Mouse (Mus musculus) lung, embryonic 14.5 days (tissue): ENCODE results near the gene Apoc2. TPM values are rescaled to one million over a fixed set of nuclear protein-coding genes. Genes with fewer than 3 reads are reported as not detected.
A peak's percentile ranks its signal among the peaks of the same experiment; 100 is the strongest.
"Not testable (repeated sequence)": the region's sequence is repeated elsewhere in the genome, so short reads cannot be mapped to it uniquely, and the experiment has no call there.

Experiments used
- ATAC-seq: fragments of 200-750 bp; cut with Nextera tagmentation; 2 replicates; pipeline ENCODE4 v1.8.0; 2017; ENCODE audit warnings: mild to moderate bottlenecking, moderate TSS enrichment, moderate library complexity; ENCODE audit not compliant: insufficient read depth
- DNase-seq: peaks from one replicate; pipeline ENCODE4 v3.0.0-alpha.2; 2015
- H3K27ac ChIP-seq: fragments of 300-500 bp; sonication (generic); 2 replicates; pipeline ENCODE4 v1.5.1; 2014; ENCODE audit warnings: low read depth, mild to moderate bottlenecking, moderate library complexity
- H3K27me3 ChIP-seq: fragments of 300-500 bp; sonication (generic); 2 replicates; pipeline ENCODE4 v1.6.1; 2014; ENCODE audit warnings: low read length, control low read depth; ENCODE audit not compliant: insufficient read depth
- H3K36me3 ChIP-seq: fragments of 300-500 bp; sonication (generic); 2 replicates; pipeline ENCODE4 v1.6.1; 2014; ENCODE audit warnings: control low read depth; ENCODE audit not compliant: insufficient read depth
- H3K4me1 ChIP-seq: fragments of 300-500 bp; sonication (generic); 2 replicates; pipeline ENCODE4 v1.6.1; 2014; ENCODE audit warnings: antibody characterized with exemption, control low read depth; ENCODE audit not compliant: insufficient read depth
- H3K4me2 ChIP-seq: fragments of 300-500 bp; sonication (generic); 2 replicates; pipeline ENCODE4 v1.6.1; 2014; ENCODE audit warnings: mild to moderate bottlenecking
- H3K4me3 ChIP-seq: fragments of 300-500 bp; sonication (generic); 2 replicates; pipeline ENCODE4 v1.5.1; 2014; ENCODE audit warnings: low read depth, low read length
- H3K9ac ChIP-seq: fragments of 300-500 bp; sonication (generic); 2 replicates; pipeline ENCODE4 v1.6.1; 2014
- H3K9me3 ChIP-seq: fragments of 300-500 bp; sonication (generic); 2 replicates; pipeline ENCODE4 v1.6.1; 2016; ENCODE audit warnings: low read depth, low read length, control low read depth
- CTCF ChIP-seq: IDR thresholded peaks from 2 replicates; pipeline ENCODE4 v1.5.1; 2016; ENCODE audit warnings: antibody characterized with exemption, low read depth
- WGBS: fragments of 180-500 bp; shearing (Covaris S2); extraction: QIAGEN DNeasy Blood & Tissue Kit; methylation state at CpG from one replicate; pipeline ENCODE4 v1.1.7; 2014; 5-methylcytosine and 5-hydroxymethylcytosine counted together
- polyA plus RNA-seq: library from polyadenylated mRNA; unstranded; fragments of >200 nt; fragmentation: Nextera tagmentation; extraction: Ambion mirVana; gene quantifications from 2 replicates; pipeline ENCODE4 v1.2.1, GENCODE M21; 2014

Apoc2 gene
- polyA plus RNA-seq, 1 experiment from 2014 or later: 2.5 TPM

DNA sequence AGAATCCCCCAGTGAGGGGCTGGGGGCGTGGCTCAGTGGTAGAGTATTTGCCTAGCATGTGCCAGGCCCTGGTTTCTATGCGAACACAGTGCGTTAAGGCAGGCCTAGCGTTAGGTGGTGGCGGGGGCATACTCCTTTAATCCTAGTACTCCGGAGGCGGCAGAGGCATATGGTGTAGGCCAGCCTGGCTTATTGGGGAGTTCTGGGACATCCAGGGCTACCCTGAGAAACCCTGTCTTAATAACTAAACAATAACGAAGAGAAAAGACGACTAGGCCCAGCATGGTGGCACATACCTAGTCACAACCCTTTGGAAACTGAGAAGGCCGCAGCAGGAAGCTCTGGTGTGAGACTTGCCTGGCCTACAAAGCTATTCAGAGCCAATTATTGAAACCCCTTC is 10.4 kb upstream of the Apoc2 start:
- H3K9ac ChIP-seq: no peak overlapping the region
- DNase-seq (no peak), ATAC-seq (no peak)
- H3K36me3 ChIP-seq: no peaks in the 10 kb centered on the region
- H3K4me1 ChIP-seq: peaks cover 6% of the 10 kb centered on the region
- H3K27me3 ChIP-seq: no peaks in the 10 kb centered on the region
- H3K9me3 ChIP-seq: no peaks in the 10 kb centered on the region
- WGBS: 89% methylated on average over 10 of the region's 10 CpGs
- no peak for TF ChIP-seq CTCF
- H3K27ac ChIP-seq: no peak overlapping the region
- H3K4me3 ChIP-seq: no peak overlapping the region
- no peak overlapping the region for H3K4me2 ChIP-seq

DNA sequence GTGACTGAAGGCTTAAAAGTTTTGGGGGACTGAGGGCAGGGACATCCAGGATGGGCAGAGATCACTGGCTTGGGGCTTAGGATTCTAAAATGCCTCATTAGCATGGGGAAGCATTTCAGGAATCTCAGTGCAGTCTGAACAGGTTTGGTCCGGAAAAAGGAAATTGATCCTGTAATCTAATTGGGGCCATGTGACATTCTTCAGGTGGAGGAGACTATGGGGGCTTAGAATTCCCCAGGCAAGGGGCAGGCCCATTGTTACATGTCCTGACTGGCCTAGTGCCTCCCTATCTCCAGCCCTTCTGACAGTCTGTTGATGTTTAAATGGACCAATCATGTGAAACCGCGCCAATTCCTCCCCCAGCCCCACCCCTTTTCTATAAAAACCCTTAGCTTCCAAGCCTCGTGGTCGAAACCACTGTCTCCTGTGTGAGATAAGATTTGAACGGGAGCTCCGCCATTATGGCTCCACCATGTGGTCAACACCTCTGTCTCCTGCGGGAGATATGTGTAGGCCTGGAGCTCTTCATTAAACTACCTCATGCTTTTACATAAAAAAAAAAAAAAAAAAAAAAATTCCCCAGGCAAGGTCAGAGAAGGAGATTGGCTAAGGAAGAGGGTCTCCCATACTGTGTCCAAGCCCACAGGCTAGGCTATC is 9.3 kb upstream of the Apoc2 start:
- 58% methylated on average over 8 of the region's 8 CpGs for whole genome bisulfite sequencing
- H3K4me1 ChIP-seq, H3K36me3 ChIP-seq, H3K9me3 ChIP-seq, H3K9ac ChIP-seq, H3K4me3 ChIP-seq, DNase-seq, H3K4me2 ChIP-seq, H3K27me3 ChIP-seq, H3K27ac ChIP-seq: not testable (repeated sequence)
- 0 out of 2 replicates have a peak, but pooled peaks have one; percentile 24 for ATAC-seq

DNA sequence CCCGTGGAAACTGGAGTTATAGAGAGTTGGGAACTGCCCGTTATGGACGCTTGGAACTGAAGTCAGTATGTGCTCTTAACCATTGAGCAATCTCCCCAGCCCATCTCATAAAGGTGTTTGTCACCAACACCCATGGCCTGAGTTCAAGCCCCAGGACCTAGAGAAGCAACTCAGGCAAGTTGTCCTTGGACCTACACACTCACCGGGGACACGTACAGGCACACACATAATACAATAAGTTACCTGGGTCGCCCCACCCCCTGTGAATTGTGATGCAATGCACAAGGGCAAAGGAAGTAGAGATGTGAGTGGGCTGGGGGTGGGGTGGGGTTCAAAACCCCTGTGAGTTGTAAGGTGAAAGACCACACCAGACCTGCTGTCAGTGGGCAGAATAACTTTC is 8.8 kb upstream of the Apoc2 start:
- TF ChIP-seq CTCF: no peak
- ATAC-seq: no peak
- no peak for DNase-seq
- 86% methylated on average over 6 of the region's 6 CpGs for WGBS
- H3K36me3 ChIP-seq: no peaks in the 10 kb centered on the region
- no peak overlapping the region for H3K27ac ChIP-seq
- H3K4me3 ChIP-seq: no peak overlapping the region
- H3K27me3 ChIP-seq: no peaks in the 10 kb centered on the region
- H3K9me3 ChIP-seq: no peaks in the 10 kb centered on the region
- no peak overlapping the region for H3K4me2 ChIP-seq
- H3K4me1 ChIP-seq: no peaks in the 10 kb centered on the region
- H3K9ac ChIP-seq: no peak overlapping the region

DNA sequence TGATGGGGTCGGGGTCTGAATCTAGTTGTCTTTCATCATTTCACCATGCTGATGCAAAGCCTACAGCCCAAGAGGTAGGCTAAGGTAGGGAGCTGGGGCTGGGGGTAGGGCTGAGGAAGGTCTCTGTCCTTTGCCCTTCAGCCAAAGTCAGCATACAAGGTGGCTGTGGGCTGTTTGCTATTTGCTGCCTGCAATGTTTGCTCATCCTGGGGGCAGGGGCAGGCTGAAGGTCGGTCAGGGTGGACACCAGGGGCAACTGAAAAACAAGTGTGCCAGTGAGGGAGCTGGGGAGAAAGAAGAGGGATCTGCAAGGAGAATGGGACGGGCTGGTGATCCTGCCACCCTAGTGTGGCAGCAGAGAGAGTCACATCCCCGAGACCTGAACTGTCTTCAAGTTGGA is 7.6 kb upstream of the Apoc2 start:
- DNase-seq (no peak), ATAC-seq (no peak)
- Histone ChIP-seq H3K9me3 (no peaks in the 10 kb centered on the region), H3K36me3 (no peaks in the 10 kb centered on the region), H3K27me3 (no peaks in the 10 kb centered on the region), H3K9ac (no peak overlapping the region), H3K4me3 (no peak overlapping the region), H3K4me1 (no peaks in the 10 kb centered on the region), H3K4me2 (no peak overlapping the region), H3K27ac (no peak overlapping the region)
- 49% methylated on average over 4 of the region's 4 CpGs for WGBS
- no peak for TF ChIP-seq CTCF

DNA sequence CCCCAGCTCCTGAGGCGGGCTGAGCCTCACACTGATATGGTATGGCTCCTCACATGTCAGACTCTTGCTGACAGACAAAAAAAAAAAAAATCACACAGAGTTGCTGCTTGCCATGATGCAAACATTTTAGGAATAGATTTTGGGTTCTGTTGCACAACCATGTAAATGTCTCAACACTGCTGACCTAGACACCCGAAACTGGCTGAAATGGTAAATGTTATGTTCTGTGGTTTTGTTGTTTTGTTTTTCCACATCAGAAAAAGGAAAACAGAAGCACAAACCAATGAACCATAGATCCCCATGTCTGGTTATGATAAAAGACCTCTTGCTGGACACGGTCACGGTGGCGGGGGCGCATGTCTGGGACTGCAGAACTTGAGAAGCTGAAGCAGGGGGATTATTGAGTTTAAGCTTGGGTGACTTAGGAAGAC is 6.0 kb upstream of the Apoc2 start:
- Histone ChIP-seq H3K27me3 (no peaks in the 10 kb centered on the region), H3K4me3 (no peak overlapping the region), H3K27ac (no peak overlapping the region), H3K4me2 (no peak overlapping the region), H3K36me3 (no peaks in the 10 kb centered on the region), H3K4me1 (no peaks in the 10 kb centered on the region), H3K9ac (no peak overlapping the region), H3K9me3 (no peaks in the 10 kb centered on the region)
- no peak for TF ChIP-seq CTCF
- no peak for DNase-seq
- whole genome bisulfite sequencing: 81% methylated on average over 6 of the region's 6 CpGs
- ATAC-seq: no peak

DNA sequence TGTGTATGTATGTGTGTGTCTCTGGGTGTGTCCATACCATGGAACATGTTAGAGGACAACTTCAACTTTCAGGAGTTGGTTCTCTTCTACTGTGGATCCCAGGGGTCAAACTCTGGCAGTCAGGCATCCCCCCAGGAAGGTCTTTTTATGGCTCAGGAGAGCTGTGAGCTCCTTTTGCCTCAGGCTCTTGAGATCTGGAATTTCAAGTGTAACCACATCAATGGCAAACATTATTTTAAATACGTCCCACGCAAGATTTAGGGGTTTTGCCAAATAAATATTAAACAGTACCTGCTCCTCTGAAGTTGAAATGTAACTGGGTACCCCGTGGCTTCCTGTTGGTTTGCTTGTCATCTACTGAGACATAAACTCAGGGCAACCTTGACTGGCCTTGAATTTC is 5.2 kb upstream of the Apoc2 start:
- Histone ChIP-seq H3K27me3 (no peaks in the 10 kb centered on the region), H3K27ac (peak overlapping the region; percentile 75)

DNA sequence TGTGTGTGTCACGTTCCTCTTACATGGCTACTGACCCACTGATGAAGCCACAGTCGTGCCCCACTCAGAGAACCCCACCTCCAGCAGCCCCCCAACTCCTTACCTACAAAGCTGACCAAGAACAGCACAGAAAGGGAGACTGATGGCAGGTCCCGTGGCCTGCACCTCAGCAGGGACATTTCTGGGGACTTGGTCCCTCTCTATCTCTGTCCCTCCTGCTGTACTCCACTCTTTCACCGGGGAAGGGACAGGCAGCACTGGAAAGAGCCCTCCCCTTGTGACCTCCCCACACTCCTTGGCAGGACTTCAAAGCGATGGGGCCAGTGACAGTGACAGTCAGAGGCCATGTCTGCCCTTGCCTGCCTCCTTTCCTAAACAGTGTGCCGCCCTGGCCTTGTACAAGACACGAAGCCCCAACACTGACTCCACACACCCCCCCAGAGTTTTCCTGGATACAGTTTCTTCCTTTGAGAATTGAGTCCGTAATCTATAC is 3.5 kb upstream of the Apoc2 start, which contains the start of the genes Gm44805 and Apoc4:
Gene Gm44805, minus strand, starts transcription at position 222 of the 493 bp plus-strand sequence.
Gene Apoc4, minus strand, starts transcription at position 278 of the 493 bp plus-strand sequence.
- H3K36me3 ChIP-seq: no peaks in the 10 kb centered on the region
- ATAC-seq (no peak), DNase-seq (no peak)
- no peak within 1 kb of the TSS for H3K9ac ChIP-seq
- no peak within 1 kb of the TSS; the same call in 1 of the 2 replicates for H3K27ac ChIP-seq
- H3K4me2 ChIP-seq: no peak within 1 kb of the TSS
- no peaks in the 10 kb centered on the region for H3K9me3 ChIP-seq
- no peaks in the 10 kb centered on the region for H3K4me1 ChIP-seq
- WGBS: 42% methylated on average over 8 of the region's 8 CpGs
- H3K4me3 ChIP-seq: no peak within 1 kb of the TSS
- TF ChIP-seq CTCF: no peak
- no peaks in the 10 kb centered on the region for H3K27me3 ChIP-seq

More for the DNA sequence above, 5.2 kb upstream of the Apoc2 start:
- no peaks in the 10 kb centered on the region for H3K9me3 ChIP-seq
- no peak for TF ChIP-seq CTCF
- H3K4me1 ChIP-seq: no peaks in the 10 kb centered on the region
- ATAC-seq: no peak
- H3K9ac ChIP-seq: no peak overlapping the region
- WGBS: 54% methylated on average over 3 of the region's 3 CpGs
- peak; percentile 31 for DNase-seq
- H3K36me3 ChIP-seq: no peaks in the 10 kb centered on the region
- no peak overlapping the region for H3K4me3 ChIP-seq
- no peak overlapping the region for H3K4me2 ChIP-seq
